Mouse (Mus musculus) stomach, embryonic 14.5 days (tissue): ENCODE measurements around the gene Myo1b. TPM values are rescaled to one million over a fixed set of nuclear protein-coding genes. Genes with fewer than 3 reads are reported as not detected.

Experiments used
- ATAC-seq: fragments of 200-750 bp; cut with Nextera tagmentation; 2 replicates; pipeline ENCODE4 v1.8.0; 2017; ENCODE audit warnings: low read depth, moderate TSS enrichment; ENCODE audit not compliant: insufficient number of reproducible peaks, insufficient read depth, low FRiP score
- H3K27ac ChIP-seq: fragments of 300-500 bp; sonication (generic); 2 replicates; pipeline ENCODE4 v1.5.1; 2014; ENCODE audit warnings: mild to moderate bottlenecking, low read length, moderate library complexity, mixed read lengths
- H3K27me3 ChIP-seq: fragments of 300-500 bp; sonication (generic); 2 replicates; pipeline ENCODE4 v1.6.1; 2014; ENCODE audit warnings: low read length, control low read depth, mixed read lengths; ENCODE audit not compliant: control insufficient read depth, insufficient read depth
- H3K36me3 ChIP-seq: fragments of 300-500 bp; sonication (generic); 2 replicates; pipeline ENCODE4 v1.6.1; 2014; ENCODE audit warnings: mild to moderate bottlenecking, control low read depth, low read length, moderate library complexity, mixed read lengths; ENCODE audit not compliant: control insufficient read depth, insufficient read depth
- H3K4me1 ChIP-seq: fragments of 300-500 bp; sonication (generic); 2 replicates; pipeline ENCODE4 v1.6.1; 2014; ENCODE audit warnings: low read length, control low read depth, mixed read lengths; ENCODE audit not compliant: control insufficient read depth, insufficient read depth
- H3K4me2 ChIP-seq: fragments of 300-500 bp; sonication (generic); replicated peaks from 2 replicates; pipeline ENCODE4 v1.6.1; 2014; ENCODE audit warnings: low read depth, low read length, control low read depth
- H3K4me3 ChIP-seq: fragments of 300-500 bp; sonication (generic); 2 replicates; pipeline ENCODE4 v1.5.1; 2014; ENCODE audit warnings: low read depth, low read length, control low read depth
- H3K9ac ChIP-seq: fragments of 300-500 bp; sonication (generic); replicated peaks from 2 replicates; pipeline ENCODE4 v1.6.1; 2014; ENCODE audit warnings: low read depth, mild to moderate bottlenecking, control low read depth, low read length, moderate library complexity, mixed read lengths
- H3K9me3 ChIP-seq: fragments of 300-500 bp; sonication (generic); 2 replicates; pipeline ENCODE4 v1.6.1; 2016; ENCODE audit warnings: low read depth, low read length, control low read depth; ENCODE audit not compliant: control insufficient read depth
- WGBS: fragments of 180-500 bp; shearing (Covaris S2); extraction: QIAGEN DNeasy Blood & Tissue Kit; methylation state at CpG from one replicate; pipeline ENCODE4 v1.1.7; 2014; 5-methylcytosine and 5-hydroxymethylcytosine counted together
- polyA plus RNA-seq: library from polyadenylated mRNA; unstranded; fragments of >200 nt; fragmentation: Nextera tagmentation; extraction: Ambion mirVana; gene quantifications from 2 replicates; pipeline ENCODE4 v1.2.1, GENCODE M21; 2014

Myo1b gene
- polyA plus RNA-seq, 1 experiment from 2014 or later = 108 TPM

DNA sequence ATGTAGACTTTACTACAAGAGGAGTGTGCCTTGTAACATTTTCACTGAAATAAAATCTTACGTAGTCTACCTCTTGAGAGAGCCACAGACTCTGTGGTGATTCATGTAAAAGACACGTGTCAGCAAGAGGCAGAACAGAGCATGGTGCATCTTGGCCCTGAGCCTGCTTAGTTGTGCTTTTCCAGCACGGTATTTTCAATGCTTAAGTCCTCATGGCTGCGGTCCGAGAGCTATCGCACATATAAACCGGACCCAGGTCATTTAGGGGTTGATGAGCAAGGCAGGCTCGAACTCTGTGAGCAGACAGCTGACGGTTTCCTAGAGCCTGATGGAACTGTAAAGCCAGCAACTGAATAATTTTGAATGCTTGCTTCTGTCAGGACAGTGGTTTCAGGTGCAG lies 86.5 kb downstream of the Myo1b start:
- WGBS = 76% methylated on average over 9 of the region's 9 CpGs
- no peaks in the 10 kb centered on the region for H3K27me3 ChIP-seq
- H3K9me3 ChIP-seq = no peaks in the 10 kb centered on the region
- no peak overlapping the region for H3K4me2 ChIP-seq
- no peak overlapping the region for H3K9ac ChIP-seq
- H3K4me3 ChIP-seq = no peak overlapping the region
- no peaks in the 10 kb centered on the region; the same call in 1 of the 2 replicates for H3K36me3 ChIP-seq
- 0 out of 2 replicates have a peak, but pooled peaks cover 4% of the 10 kb centered on the region for H3K4me1 ChIP-seq
- H3K27ac ChIP-seq = no peak overlapping the region
- ATAC-seq = no peak

DNA sequence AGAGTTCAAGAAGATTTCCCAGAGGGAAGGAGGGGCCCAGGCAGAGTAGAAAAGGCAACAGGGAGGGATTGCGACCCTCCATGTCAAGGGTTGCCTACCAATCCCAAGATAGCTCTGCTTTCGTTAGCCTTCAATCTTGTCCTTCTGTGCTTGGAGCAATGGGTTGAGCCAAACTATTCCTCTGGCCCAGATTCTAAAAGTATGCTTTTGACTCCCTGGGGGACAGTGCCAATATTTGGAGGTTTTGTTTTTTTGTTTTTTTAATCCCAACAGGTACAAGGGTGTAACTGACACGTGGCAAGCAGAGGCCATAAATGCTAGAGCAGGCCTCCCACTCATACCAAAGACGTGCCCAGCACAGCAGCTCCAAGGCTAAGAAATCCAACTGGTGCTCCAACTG lies 93.3 kb downstream of the Myo1b start:
- peak overlapping the region; percentile 53; the same call in 1 of the 2 replicates for H3K27ac ChIP-seq
- no peak overlapping the region for H3K4me2 ChIP-seq
- H3K9me3 ChIP-seq = no peaks in the 10 kb centered on the region
- no peak overlapping the region for H3K4me3 ChIP-seq
- no peak for ATAC-seq
- WGBS = 85% methylated on average over 4 of the region's 4 CpGs
- no peaks in the 10 kb centered on the region for H3K36me3 ChIP-seq
- no peaks in the 10 kb centered on the region for H3K27me3 ChIP-seq
- H3K4me1 ChIP-seq = peaks cover 9% of the 10 kb centered on the region
- no peak overlapping the region for H3K9ac ChIP-seq

DNA sequence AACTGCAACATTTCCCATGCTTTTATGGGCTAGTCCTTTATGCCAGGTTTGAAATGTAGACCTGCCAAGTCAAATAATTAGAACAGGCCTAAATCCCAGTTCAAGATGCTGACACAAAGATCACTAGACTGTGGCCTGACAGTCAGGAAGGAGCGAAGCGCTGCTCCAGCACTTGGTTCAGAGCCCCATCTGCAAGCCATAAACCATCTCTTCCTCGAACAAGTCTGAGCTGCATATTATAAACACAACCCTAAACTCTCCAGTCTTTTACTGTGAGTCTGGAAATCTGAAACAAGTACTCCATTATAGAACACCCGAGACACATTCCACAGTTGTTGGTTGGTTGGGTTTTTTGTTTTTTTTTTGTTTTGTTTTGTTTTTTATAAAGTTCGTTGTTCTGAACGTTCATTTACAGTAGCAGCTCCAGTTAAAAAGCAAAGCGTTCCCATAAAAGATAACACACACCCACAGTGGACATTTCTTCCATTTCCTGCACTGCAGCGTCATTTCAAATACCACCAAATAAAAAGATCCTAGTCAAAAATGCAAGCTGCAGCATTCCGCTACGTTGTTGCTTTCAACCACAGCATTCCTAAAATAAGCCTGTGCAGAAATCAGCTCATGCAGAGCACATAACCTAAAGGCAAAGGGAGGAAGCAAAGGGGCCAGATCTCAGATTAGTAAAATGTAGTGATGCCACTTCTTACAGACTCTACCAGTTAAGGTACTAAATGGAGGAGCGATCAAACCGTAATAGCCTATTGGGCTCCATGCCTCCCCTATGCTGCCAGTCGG lies 94.0 kb downstream of the Myo1b start:
- no peak overlapping the region for H3K9ac ChIP-seq
- no peaks in the 10 kb centered on the region; the same call in 1 of the 2 replicates for H3K36me3 ChIP-seq
- no peak for ATAC-seq
- 60% methylated on average over 13 of the region's 13 CpGs for WGBS
- H3K4me1 ChIP-seq = peaks cover 9% of the 10 kb centered on the region
- no peak overlapping the region for H3K4me2 ChIP-seq
- H3K4me3 ChIP-seq = no peak overlapping the region
- H3K9me3 ChIP-seq = no peaks in the 10 kb centered on the region
- peak overlapping the region; percentile 53; the same call in 1 of the 2 replicates for H3K27ac ChIP-seq
- no peaks in the 10 kb centered on the region for H3K27me3 ChIP-seq

DNA sequence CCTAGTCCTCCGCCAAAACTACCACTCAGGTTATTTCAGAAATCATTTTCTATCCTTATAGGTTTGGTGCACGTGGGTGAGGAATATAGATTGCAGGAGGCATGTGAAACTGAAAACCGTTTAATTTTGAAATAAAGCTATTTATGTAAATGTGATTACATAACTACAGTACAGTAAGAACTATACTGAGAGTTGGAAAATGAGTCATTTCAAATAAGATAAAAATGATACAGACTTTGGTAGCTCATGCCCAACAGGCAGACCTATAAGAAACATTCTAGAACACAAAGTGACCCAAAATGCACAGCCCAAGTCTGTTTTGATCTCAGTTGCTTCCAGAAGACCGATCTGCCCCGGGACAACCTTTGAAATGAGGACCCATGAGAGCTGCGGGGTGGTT lies 95.4 kb downstream of the Myo1b start:
- no peak overlapping the region for H3K9ac ChIP-seq
- peaks cover 9% of the 10 kb centered on the region for H3K4me1 ChIP-seq
- H3K4me2 ChIP-seq = no peak overlapping the region
- ATAC-seq = no peak
- H3K4me3 ChIP-seq = no peak overlapping the region
- no peaks in the 10 kb centered on the region for H3K9me3 ChIP-seq
- 87% methylated on average over 6 of the region's 6 CpGs for WGBS
- H3K36me3 ChIP-seq = no peaks in the 10 kb centered on the region; the same call in 1 of the 2 replicates
- H3K27me3 ChIP-seq = no peaks in the 10 kb centered on the region
- no peak overlapping the region for H3K27ac ChIP-seq

DNA sequence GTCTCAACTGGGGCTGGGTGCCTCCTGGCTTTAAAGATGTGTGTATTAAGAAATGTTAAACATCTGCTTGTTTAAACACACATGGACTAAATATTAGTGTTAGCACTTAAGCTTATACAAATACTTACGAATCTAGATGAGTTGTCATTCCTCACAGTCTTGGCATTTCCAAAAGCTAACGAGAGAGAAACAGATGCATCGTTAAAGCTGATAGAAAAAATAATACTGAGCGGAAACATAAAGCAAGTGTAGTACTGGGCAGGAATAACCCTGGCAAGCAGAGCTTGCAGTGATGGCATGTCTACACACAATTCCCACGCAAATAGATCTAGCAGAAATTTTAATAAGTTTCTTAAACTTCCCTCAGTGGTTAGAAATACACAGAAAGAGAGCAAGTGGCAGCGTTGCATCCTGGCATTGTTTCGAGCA lies 95.8 kb downstream of the Myo1b start:
- Histone ChIP-seq H3K4me3 (no peak overlapping the region), H3K9me3 (no peaks in the 10 kb centered on the region), H3K4me1 (peaks cover 9% of the 10 kb centered on the region), H3K36me3 (no peaks in the 10 kb centered on the region; the same call in 1 of the 2 replicates), H3K4me2 (no peak overlapping the region), H3K27ac (no peak overlapping the region), H3K9ac (no peak overlapping the region), H3K27me3 (no peaks in the 10 kb centered on the region)
- 39% methylated on average over 7 of the region's 7 CpGs for WGBS
- no peak for ATAC-seq

DNA sequence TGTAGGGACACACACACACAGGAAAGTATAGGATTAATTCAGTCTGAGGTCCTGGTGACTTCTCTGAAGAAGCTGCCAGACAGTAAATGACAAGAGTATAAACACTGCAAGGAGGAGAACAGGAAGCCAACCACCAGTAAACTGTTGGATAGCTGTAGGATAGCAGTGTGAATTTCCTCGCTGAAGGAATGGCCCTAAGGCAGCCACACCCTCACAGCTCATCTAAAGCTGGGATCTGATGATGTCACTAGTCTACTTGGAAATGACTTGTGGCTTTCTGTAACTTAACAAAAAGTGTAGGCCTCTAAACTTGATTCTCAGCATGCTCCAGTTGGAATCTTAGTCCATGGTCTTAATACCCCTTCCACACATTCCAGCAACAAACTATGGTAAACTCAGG lies 100.2 kb downstream of the Myo1b start:
- no peak overlapping the region for H3K4me3 ChIP-seq
- no peak overlapping the region for H3K9ac ChIP-seq
- peaks cover 4% of the 10 kb centered on the region for H3K4me1 ChIP-seq
- H3K27me3 ChIP-seq = no peaks in the 10 kb centered on the region
- H3K27ac ChIP-seq = no peak overlapping the region
- 47% methylated on average over 1 of the region's 1 CpGs for WGBS
- H3K9me3 ChIP-seq = no peaks in the 10 kb centered on the region
- H3K36me3 ChIP-seq = no peaks in the 10 kb centered on the region; the same call in 1 of the 2 replicates
- no peak for ATAC-seq
- H3K4me2 ChIP-seq = no peak overlapping the region

DNA sequence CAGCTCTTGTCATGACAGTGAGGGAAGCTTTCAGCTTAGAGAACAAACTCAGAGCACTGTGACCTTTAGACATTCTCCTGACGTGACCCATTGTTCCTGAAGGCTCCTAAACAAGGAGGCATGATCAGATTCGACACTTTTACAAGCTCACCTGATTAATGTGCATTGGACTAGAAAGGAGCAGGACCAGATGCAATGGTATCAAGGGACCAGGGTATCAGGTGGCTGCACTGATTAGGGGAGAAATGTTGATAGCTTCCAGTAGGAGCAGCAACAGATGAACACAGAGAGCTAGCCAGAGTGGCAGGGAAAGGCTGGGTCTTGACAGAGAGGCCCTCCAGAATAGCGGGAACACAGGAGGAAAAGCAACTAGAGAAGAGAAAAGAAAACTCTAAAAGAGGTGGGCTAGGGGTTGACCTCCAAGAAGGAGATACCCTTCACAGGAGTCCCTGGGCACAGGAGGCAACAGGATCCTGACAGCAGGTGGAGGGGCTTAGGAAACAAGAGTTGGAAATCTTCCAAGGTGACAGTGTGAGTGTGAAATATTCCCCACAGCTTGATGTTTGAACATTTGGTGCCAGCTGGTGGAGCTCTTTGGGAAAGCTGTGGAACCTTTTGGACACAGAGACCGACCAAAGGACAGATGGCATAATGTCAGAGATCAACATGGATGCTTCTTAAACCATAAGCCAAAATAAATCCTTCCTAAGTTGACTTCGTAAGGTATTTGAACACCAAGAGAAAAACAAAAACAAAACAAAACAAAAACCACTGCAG lies 100.8 kb downstream of the Myo1b start:
- no peak overlapping the region for H3K9ac ChIP-seq
- H3K27ac ChIP-seq = no peak overlapping the region
- ATAC-seq = no peak
- no peak overlapping the region for H3K4me2 ChIP-seq
- H3K27me3 ChIP-seq = no peaks in the 10 kb centered on the region
- 66% methylated on average over 5 of the region's 5 CpGs for WGBS
- H3K36me3 ChIP-seq = no peaks in the 10 kb centered on the region; the same call in 1 of the 2 replicates
- H3K4me1 ChIP-seq = peaks cover under 1% of the 10 kb centered on the region; the same call in 1 of the 2 replicates
- no peaks in the 10 kb centered on the region for H3K9me3 ChIP-seq
- no peak overlapping the region for H3K4me3 ChIP-seq

DNA sequence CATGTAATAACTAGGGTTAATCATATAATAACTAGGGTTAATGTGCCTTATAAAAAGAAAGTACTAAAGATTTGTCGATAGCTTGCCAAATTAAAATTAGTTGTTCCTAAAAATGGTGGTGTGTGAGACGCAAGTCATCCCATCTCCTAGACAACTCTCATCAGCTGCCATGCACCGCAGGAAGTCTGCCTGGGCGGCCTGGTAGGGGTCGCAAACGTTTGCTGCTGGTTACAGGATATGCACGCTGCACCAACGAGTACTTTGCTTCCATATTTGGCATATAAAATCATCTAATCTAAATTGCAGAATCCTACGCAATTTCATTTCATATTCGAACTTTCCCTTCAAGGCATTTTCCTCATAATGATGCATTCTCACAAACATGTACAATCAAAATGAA lies 107.0 kb downstream of the Myo1b start:
- ATAC-seq = no peak
- H3K27me3 ChIP-seq = no peaks in the 10 kb centered on the region
- no peaks in the 10 kb centered on the region for H3K36me3 ChIP-seq
- H3K27ac ChIP-seq = no peak overlapping the region
- H3K9ac ChIP-seq = no peak overlapping the region
- no peak overlapping the region for H3K4me2 ChIP-seq
- H3K9me3 ChIP-seq = no peaks in the 10 kb centered on the region
- 86% methylated on average over 10 of the region's 10 CpGs for WGBS
- no peak overlapping the region for H3K4me3 ChIP-seq
- no peaks in the 10 kb centered on the region for H3K4me1 ChIP-seq
